Mouse (Mus musculus) heart, adult 9 months (tissue): ENCODE measurements at regions not wholly inside any gene's neighbourhood (a gene's known extent, or its start where the extent isn't known, plus 50 kb on each side); places are given as distances from the start of the nearest gene placed in this dataset.
"Not testable (repeated sequence)": the region's sequence is repeated elsewhere in the genome, so short reads cannot be mapped to it uniquely, and the experiment has no call there.

Source experiments
- DNase-seq, 2 experiments: peaks; one replicate each; pipeline ENCODE4 v3.0.0; 2022; ENCODE audit warnings: low spot score in 2 of 2

DNA sequence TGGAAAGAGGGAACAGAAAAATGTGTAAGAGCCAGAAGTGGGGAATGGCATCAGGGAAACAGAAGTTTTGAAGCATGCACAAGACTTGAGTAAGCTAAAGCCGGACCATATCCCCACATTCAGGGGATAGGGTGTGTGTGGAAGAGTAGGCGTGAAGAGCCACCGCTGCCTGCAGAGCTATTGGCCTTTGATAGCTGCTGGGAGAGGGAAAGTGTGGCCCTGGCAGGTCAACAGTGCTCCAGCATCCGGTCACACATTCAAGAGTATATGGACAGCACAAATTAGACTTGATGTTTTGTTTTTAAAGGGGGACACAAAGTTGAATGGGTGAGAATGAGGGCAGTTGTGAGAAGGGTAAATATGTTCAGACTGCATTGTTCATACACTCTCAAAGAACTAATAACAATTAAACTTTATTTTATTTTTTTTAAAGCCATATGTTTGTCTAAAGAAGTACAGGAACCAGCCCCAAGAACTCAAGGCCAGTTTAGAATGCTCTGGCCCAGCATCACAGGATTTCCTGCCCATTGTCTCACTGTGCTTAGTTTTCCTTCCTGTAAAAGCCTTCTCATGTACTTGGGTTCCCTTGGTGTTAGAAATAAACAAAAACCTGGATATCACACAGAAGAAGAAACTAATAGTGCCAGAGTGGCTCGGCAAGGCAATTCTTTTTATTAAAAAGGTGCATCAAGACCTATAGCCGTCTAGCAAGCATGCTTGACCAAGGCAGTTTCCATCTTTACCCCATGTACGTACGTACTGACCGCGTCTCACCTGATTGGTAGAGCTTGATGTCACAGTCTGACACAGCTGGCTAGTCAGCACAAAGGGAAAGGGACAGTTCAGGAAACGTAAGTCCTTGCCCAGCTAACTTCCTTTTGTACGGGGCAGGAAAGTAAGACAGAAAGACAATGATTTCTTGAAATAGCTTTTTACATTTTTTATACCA lies 144.6 kb upstream of the Rbbp6 start:
- DNase-seq = peak; percentile 68 to 81

DNA sequence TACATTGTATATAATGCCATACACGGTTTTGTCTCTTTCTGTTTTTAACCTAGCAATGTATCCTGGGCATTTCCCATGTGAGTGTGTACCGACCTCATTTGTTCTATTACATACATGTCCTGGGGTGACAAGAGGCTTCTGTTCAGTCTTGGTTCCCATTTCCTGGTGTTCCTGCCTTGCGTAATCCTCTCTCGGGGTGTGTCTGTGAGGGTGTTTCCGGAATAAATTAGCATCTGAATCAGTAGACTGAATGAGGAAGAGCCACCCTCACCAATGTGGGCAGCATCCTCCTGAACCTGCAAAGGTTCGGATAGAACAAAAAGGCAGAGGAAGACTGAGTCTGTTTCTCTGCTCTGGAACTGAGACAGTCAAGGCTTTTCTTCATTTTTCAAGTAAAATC lies 142.1 kb upstream of the Rbbp6 start:
- peak; percentile 14 to 27 for DNase-seq

DNA sequence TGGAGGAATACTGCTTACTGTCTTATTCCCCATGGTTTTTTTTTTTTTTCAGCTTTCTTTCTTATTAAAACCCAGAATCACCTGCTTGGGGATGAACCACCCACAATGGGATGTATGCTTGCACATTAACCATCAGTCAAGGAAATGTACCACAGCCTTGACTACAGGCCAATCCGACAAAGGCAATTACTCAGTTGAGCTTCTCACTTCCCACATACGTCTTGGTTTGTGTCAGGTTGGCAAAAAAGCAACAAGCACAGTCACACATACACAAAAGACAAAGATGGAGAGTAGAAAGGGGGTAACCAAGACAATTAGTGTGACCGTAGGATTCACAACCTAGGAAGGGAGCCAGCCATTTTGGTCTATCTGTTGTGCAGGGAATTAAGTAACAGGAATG lies 126.4 kb upstream of the Rbbp6 start:
- no peak for DNase-seq

DNA sequence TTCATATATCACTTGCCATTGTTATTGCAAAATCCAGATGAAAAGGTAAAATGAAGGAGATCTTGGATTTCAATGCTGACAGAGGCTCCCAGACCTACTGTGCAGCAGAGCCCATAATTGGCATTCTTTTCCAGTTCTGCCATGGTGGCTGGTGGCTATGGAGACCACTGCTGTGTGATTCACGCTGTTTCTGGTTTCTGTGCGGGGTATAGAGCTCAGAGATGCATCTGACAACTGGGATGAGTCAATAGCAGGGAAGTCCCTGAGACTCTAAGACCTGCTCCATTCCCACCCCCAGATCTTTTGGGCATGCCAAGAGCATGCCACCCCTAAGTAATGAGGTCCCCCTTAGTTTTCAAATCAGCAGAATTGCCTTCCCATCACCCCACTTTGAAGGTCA lies 120.7 kb upstream of the Rbbp6 start:
- DNase-seq = no peak

DNA sequence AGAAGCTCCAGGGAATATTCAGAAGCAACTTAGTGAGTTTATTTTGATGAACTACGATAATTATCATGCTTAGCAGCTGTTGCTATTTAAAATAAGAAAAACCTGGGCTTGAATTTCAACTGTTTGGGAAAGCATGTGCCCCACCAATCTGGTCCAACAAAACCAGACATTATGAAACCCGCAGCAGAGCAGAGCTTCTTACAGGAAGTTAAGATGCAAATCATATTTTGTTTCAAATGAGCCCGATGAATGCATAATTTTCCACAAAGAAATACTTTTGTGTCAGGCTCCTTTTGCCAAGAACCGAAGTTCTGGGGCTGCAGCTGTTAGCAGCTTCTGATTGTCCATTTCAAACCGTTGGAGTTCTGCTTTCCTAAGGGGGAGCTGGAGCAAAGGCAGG lies 118.1 kb upstream of the Rbbp6 start:
- no peak for DNase-seq

DNA sequence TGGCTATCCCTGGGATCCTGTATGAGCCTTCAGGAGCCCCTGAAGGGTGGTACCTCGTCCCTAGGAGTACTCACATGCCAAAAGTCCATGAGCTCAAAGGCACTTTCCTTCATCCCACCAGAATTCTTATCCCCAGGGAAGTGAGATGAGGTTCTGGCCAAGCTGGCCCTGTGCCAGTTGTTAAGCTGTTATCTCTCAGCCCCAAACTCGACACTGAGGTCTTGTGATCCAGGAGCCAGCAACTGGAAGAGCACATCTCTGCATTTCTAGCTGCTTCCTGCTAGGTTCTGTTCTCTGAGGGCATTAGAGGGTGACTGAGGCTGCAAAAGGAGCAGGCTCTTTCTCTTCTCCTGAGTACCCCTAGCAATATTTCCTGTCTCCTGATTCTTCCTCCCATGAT lies 92.1 kb upstream of the Rbbp6 start:
- DNase-seq = no peak

DNA sequence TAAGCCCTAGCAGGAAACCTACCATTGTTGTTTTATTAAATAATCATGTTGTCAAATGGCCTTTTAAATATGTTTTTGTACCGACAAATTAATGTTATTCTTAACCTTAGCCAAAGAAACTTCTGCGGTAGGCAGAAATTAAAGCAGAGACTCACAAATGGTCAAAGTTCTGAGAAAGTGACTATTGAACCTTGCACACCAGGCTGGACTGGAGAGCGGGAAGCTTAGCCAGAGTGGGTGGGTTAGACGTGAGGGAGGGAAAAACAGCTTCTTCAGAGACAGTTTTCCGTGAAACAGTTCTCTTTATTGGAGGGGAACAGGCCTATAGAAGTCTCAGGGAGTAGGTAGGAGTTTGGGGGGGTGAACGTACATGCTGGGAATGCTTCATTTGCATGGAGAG lies 89.2 kb upstream of the Rbbp6 start:
- no peak for DNase-seq

DNA sequence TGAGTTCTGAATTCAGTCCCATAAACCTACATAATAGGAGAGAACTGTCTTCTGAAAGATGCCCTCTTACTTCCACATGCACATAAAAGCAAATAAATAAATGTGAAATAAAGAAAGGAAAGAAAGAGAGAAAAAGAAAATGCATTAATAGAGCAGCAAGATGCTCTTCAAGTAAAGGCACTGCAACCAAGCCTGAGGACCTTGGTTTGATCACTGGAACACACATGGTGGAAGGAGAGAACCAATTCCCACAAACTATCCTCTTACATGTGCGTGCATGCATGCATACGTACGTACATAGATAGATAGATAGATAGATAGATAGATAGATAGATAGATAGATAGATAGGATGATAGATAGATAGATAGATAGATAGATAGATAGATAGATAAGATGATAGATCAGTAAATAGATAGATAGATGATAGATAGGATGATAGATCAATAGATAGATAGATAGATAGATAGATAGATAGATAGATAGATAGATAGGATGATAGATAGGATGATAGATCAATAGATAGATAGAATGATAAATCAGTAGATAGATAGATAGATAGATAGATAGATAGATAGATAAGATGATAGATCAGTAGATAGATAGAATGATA lies 83.5 kb upstream of the Rbbp6 start:
- not testable (repeated sequence) for DNase-seq

DNA sequence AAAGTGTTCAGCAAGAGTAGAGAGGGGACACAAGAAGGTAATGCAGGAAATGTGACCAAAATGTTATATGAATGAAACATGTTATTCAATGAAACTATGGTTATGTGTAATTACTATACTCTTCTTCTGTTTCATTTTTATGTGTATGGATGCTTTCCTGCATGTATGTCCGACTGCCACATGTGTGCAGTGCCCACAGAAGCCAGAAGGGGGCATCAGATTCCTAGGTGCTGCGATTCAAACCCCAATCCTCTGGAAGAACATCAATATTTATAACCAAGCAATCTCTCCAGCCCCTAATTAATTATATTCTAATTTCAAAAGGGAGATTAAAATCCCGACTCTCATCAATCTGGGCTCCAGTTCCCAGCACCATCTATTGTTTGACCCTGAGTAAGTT lies 78.7 kb upstream of the Rbbp6 start:
- DNase-seq = no peak

DNA sequence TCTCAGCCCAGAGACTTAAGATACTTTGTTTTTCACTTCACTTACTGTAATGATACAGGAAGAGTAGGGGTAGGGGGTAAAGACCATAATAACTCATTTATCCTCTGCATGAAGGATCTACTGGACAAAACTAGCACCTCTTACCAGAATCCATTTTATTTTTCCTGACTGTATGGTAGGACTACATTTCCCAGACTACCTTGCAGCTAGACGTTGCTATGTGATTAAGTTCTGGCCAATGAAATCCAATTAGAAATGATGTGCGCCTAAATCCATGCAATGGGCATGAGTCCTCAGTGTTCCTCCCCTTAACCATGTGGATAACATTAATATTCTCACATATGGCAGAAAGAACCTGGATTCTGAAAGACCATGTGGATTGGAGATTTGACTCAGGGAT lies 68.3 kb upstream of the Rbbp6 start:
- no peak for DNase-seq

DNA sequence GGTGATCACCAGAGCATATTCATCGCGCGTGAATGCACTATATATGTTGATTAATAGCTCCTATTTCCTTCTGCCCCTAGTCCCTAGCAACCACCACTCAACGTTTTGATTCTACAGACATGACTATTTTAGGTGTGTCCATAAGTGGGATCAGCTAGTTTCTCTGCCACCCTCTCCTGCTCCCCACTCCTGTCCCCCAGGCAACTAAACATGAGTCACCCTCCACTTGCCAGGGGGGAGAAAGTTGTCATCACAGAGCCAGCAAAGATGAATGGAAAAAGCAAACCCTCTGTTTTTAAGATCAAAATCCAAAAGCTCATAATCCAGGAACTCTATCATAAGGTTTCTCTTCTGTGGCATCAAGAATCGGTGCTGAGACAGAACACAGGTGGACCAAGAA lies 59.4 kb upstream of the Rbbp6 start:
- no peak for DNase-seq

DNA sequence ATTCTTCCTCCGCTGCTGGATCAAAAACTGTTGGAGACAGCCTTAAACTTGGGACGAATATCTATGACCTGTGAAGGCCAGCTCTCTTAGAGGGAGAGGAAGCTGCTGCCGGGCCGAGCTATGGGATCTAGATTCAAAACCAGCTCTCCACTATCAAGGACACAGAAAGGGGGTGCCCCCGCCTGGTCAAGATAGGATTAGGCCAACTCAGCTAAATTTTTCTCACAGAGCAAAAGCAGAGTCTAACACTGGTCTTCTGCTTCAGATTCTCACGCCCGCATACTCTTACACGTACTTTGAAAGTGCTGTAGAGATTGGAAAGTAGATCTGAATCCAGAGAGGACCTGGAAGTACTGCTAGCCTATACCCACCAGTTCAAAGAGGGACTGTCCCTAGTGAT lies 56.2 kb upstream of the Rbbp6 start:
- no peak for DNase-seq
